Mouse (Mus musculus) lung, postnatal 0 days (tissue): Measurements from ENCODE around the gene Srd5a2.

Experiments
- CTCF ChIP-seq: IDR thresholded peaks from 2 replicates; pipeline ENCODE4 v1.5.1; 2016; ENCODE audit warnings: antibody characterized with exemption, mild to moderate bottlenecking
- EP300 ChIP-seq: IDR thresholded peaks from 2 replicates; pipeline ENCODE4 v1.6.1; 2016; ENCODE audit warnings: antibody characterized with exemption, mild to moderate bottlenecking, control low read depth

DNA sequence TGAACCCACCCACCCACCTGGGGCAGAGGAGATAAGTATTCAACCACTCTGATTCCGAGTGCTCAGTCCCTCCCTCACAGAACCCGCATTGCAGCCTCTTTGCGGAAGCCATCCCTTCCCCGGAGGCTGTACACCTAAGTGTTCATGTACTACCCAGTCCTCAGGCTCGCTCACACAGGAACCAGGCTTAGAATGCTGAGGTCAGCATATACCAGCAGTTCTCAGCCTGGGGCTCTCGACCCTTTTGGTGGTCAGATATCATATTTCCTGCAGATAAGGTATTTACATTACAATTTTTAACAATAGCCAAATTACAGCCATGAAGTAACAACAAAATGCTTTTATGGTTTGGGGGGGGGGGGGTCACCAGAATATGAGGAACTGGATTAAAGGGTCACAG lies 32.6 kb downstream of the Srd5a2 start:
- TF ChIP-seq EP300 (no peak), CTCF (no peak)
